Mouse (Mus musculus): Measurements from ENCODE around the gene Gm3149. TPM values are rescaled to one million over a fixed set of nuclear protein-coding genes. Genes with fewer than 3 reads are reported as not detected.
A peak's percentile ranks its signal among the peaks of the same experiment; 100 is the strongest.
"Not testable (repeated sequence)": the region's sequence is repeated elsewhere in the genome, so short reads cannot be mapped to it uniquely, and the experiment has no call there.

The Gm3149 gene
- polyA plus RNA-seq (2015; fragmentation: Nextera tagmentation; extraction: Ambion mirVana), result not detected in 2 replicates

DNA sequence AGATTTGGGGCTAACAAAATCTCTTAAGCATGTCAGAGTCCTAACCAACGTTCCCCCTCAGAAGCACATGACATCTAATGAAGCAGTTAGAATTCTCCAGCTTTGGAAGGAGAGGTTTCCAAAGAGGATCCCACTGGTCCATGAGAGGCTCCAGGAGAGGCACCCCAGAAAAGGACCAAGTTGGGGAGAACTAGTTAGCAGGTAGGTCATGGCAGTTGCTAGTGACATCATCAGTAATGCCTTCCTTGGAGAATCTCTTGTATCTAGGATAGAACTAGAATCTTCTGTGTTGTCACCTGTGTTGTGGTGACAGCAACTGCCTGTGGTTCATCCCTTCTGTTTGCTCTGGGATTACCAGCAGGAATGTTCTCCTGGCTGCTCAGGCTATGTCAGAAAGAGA lies at the start of gene Gm3149:
Gene Gm3149 (plus strand): TSS at position 301 of the 400 bp plus-strand sequence.
- no CpG with 5 or more reads among the region's 1 CpGs for WGBS
- not testable (repeated sequence) for H3K9me3 ChIP-seq (ENCODE audit: control insufficient read depth, low read length); H3K27ac ChIP-seq (ENCODE audit: low read length); H3K4me2 ChIP-seq (ENCODE audit: low read length); H3K9ac ChIP-seq (replicated peaks; ENCODE audit: low read depth, low read length); H3K36me3 ChIP-seq (ENCODE audit: control insufficient read depth, insufficient read depth); ATAC-seq; H3K27me3 ChIP-seq (replicated peaks; ENCODE audit: control insufficient read depth, insufficient read depth, low read length); H3K4me1 ChIP-seq (replicated peaks; ENCODE audit: control insufficient read depth, insufficient read depth, low read length); H3K4me3 ChIP-seq (replicated peaks; ENCODE audit: low read length)

DNA sequence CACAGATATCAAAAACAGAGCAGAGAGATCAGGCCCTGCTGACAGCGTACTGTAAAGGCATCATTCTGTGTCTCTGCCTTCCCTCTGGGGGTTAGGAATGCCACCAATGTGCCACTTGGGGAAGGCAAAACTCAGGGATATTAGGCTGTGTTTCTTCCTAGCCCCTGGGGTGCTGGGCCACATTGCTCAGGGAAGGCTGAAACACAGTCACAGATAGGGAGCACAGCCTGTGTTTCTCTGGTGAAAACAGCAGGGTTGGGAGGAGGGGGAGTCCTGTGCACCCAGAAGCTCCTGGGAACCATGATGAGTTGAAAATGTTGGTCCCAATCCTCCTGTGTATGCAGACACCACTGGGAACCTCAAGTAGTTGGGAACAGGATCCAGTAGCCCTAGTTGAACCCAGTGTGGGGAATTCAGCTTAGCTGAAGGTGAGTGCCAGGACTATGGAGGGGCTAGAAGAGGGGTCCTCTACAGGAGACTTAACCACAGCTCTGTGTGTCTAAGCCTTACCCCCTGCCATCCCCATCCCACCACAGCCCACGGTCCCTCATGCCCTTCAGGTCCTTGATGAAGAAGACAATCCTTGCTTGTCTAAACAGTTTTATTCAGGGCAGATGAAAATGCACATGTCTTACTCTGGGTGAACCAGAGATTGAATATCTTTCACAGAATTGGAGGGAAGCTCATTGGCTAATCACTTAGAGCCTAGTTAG lies 47.7 kb upstream of the Gm3149 start:
- 96% methylated on average over 2 of the region's 2 CpGs for WGBS
- not testable (repeated sequence) for H3K9me3 ChIP-seq (ENCODE audit: control insufficient read depth, low read length); ATAC-seq; H3K9ac ChIP-seq (replicated peaks; ENCODE audit: low read depth, low read length); H3K4me1 ChIP-seq (replicated peaks; ENCODE audit: control insufficient read depth, insufficient read depth, low read length); H3K36me3 ChIP-seq (ENCODE audit: control insufficient read depth, insufficient read depth); H3K27me3 ChIP-seq (replicated peaks; ENCODE audit: control insufficient read depth, insufficient read depth, low read length); H3K4me3 ChIP-seq (replicated peaks; ENCODE audit: low read length); H3K4me2 ChIP-seq (ENCODE audit: low read length); H3K27ac ChIP-seq (ENCODE audit: low read length)

DNA sequence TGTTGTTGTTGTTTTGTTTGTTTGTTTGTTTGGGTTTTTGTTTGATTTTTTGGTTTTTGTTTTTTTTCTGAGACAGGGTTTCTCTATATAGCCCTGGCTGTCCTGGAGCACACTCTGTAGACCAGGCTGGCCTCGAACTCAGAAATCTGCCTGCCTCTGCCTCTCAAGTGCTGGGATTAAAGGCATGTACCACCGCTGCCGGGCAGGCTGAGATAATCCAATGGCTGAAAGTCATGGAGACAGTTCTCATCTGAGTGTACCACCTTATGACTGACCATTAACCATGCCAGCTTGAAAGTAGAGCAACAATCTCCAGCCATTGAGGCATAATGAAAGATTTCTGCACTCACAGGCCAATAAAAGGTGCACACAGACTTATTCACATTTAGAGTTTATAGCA lies 37.3 kb upstream of the Gm3149 start:
- H3K4me3 ChIP-seq (replicated peaks; ENCODE audit: low read length); H3K36me3 ChIP-seq (ENCODE audit: control insufficient read depth, insufficient read depth); H3K4me2 ChIP-seq (ENCODE audit: low read length); ATAC-seq; H3K27ac ChIP-seq (ENCODE audit: low read length); H3K27me3 ChIP-seq (replicated peaks; ENCODE audit: control insufficient read depth, insufficient read depth, low read length); H3K9ac ChIP-seq (replicated peaks; ENCODE audit: low read depth, low read length); H3K4me1 ChIP-seq (replicated peaks; ENCODE audit: control insufficient read depth, insufficient read depth, low read length); H3K9me3 ChIP-seq (ENCODE audit: control insufficient read depth, low read length): not testable (repeated sequence)
- WGBS, result 93% methylated on average over 2 of the region's 3 CpGs

DNA sequence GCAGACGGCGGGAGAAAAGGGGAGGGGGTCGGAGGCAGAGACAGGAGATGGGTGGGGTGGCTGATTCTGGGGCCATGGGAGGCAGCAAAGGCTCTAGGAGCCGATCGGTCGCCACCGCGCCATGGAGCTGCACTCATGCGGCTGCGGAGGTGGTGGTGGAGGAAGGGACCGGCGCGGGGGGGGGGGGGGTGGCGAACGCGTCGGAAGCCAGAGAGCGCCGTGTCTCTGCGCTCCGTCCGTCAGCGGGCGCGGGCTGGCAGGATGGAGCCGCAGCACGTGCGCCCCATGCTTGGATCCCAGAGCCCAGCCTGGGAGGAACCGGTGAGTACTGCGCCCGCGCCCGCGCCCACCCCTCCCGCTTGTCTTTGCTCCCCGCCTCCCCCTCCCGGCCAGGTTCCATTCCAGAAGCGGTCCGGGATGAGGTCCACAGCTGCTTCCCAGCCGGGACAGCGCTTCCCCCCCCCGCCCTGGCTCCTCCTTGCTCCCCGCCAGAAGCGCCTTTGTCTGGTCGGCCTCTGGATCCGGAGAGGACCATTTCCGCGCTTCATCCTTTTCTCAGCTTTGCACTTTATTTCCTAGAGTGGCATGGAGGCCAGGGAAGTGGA lies 17.5 kb downstream of the Gm3149 start, which contains the start of gene 2610042L04Rik:
Gene 2610042L04Rik (plus strand): TSS at position 288 of the 605 bp plus-strand sequence.
- not testable (repeated sequence) for H3K4me1 ChIP-seq (replicated peaks; ENCODE audit: control insufficient read depth, insufficient read depth, low read length); H3K36me3 ChIP-seq (ENCODE audit: control insufficient read depth, insufficient read depth); H3K27ac ChIP-seq (ENCODE audit: low read length); ATAC-seq; H3K9me3 ChIP-seq (ENCODE audit: control insufficient read depth, low read length); H3K27me3 ChIP-seq (replicated peaks; ENCODE audit: control insufficient read depth, insufficient read depth, low read length)
- WGBS, result 2% methylated on average over 15 of the region's 48 CpGs
- Histone ChIP-seq H3K4me3 (replicated peaks; ENCODE audit: low read length) (peak within 1 kb of the TSS; percentile 47), H3K4me2 (ENCODE audit: low read length) (peak within 1 kb of the TSS; percentile 61), H3K9ac (replicated peaks; ENCODE audit: low read depth, low read length) (peak within 1 kb of the TSS; percentile 66)

DNA sequence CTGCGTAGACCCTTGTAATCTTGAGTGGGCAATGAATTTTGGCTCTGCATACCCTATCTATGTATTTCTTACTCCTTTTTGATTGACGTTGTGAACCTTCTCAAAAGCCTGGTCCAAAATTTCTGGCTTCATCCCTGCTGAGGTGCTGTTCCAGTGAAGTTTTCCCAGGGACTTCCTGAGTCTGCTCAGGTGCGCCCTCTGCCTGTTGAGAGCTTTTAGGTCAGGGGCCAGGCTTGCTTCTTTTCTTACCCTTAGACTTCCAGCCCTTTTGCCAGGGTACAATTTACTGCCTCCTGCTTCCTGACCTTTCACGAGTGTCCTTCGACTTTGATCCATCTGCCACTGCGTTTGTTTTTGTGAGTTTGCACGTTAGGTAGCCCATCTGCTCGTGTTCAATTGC lies 18.4 kb downstream of the Gm3149 start:
- H3K36me3 ChIP-seq (ENCODE audit: control insufficient read depth, insufficient read depth); H3K9me3 ChIP-seq (ENCODE audit: control insufficient read depth, low read length); H3K9ac ChIP-seq (replicated peaks; ENCODE audit: low read depth, low read length); ATAC-seq; H3K4me3 ChIP-seq (replicated peaks; ENCODE audit: low read length); H3K4me1 ChIP-seq (replicated peaks; ENCODE audit: control insufficient read depth, insufficient read depth, low read length); H3K27ac ChIP-seq (ENCODE audit: low read length); H3K4me2 ChIP-seq (ENCODE audit: low read length); H3K27me3 ChIP-seq (replicated peaks; ENCODE audit: control insufficient read depth, insufficient read depth, low read length): not testable (repeated sequence)
- WGBS, result 8% methylated on average over 7 of the region's 8 CpGs

DNA sequence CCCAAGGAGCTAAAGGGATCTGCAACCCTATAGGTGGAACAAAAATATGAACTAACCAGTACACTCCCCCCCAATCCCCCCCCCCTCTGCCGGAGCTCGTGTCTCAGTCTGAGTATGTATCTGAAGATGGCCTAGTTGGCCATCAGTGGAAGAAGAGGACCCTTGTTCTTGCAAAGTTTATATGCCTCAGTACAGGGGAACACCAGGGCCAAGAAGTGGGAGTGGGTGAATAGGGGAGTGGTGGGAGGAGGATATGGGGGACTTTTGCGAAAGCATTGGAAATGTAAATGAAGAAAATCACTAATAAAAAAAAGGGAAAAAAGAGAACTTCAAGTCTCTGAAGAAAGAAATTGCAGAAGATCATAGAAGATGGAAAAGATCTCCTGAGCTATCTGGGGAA lies 51.9 kb downstream of the Gm3149 start:
- H3K9me3 ChIP-seq (ENCODE audit: control insufficient read depth, low read length); H3K4me3 ChIP-seq (replicated peaks; ENCODE audit: low read length); H3K36me3 ChIP-seq (ENCODE audit: control insufficient read depth, insufficient read depth); ATAC-seq; H3K4me2 ChIP-seq (ENCODE audit: low read length); H3K4me1 ChIP-seq (replicated peaks; ENCODE audit: control insufficient read depth, insufficient read depth, low read length); H3K27ac ChIP-seq (ENCODE audit: low read length); H3K9ac ChIP-seq (replicated peaks; ENCODE audit: low read depth, low read length); H3K27me3 ChIP-seq (replicated peaks; ENCODE audit: control insufficient read depth, insufficient read depth, low read length): not testable (repeated sequence)
- WGBS, result 94% methylated on average over 2 of the region's 3 CpGs

DNA sequence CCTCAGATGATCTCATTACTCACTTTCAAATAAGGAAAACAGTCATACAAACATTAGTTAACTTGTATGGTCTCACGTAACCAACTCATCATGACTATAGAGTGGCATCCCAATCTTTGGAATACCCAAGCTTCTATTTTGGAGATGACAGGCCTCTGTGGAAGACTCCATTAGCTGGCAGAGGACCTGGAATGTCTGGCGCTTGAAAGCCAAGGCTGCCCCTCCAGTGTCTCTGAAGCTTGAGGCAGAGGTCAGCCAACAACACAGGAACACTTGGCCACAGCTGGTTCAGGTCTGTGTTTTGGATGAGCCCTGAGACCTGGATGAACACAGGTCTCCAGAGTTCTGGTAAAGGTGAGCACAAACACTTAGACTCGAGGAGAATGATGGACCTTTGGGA lies 52.6 kb downstream of the Gm3149 start:
- 71% methylated on average over 3 of the region's 3 CpGs for WGBS
- not testable (repeated sequence) for H3K4me3 ChIP-seq (replicated peaks; ENCODE audit: low read length); H3K27ac ChIP-seq (ENCODE audit: low read length); H3K4me2 ChIP-seq (ENCODE audit: low read length); H3K27me3 ChIP-seq (replicated peaks; ENCODE audit: control insufficient read depth, insufficient read depth, low read length); H3K9ac ChIP-seq (replicated peaks; ENCODE audit: low read depth, low read length); H3K4me1 ChIP-seq (replicated peaks; ENCODE audit: control insufficient read depth, insufficient read depth, low read length); H3K36me3 ChIP-seq (ENCODE audit: control insufficient read depth, insufficient read depth); H3K9me3 ChIP-seq (ENCODE audit: control insufficient read depth, low read length); ATAC-seq

Other genes with a start within 250 kb of the Gm3149 start
- not detected in 2 replicates for gene Gm3115, start 233.2 kb upstream of the Gm3149 start, polyA plus RNA-seq (2015; fragmentation: Nextera tagmentation; extraction: Ambion mirVana)
- gene Gm8108, start 206.8 kb upstream of the Gm3149 start, polyA plus RNA-seq (2015; fragmentation: Nextera tagmentation; extraction: Ambion mirVana), result 2.8 and 3.8 TPM in 2 replicates
- gene Gm3127, start 152.3 kb upstream of the Gm3149 start, polyA plus RNA-seq (2015; fragmentation: Nextera tagmentation; extraction: Ambion mirVana), result not detected in 2 replicates
- gene Gm2974, start 134.7 kb upstream of the Gm3149 start, polyA plus RNA-seq (2015; fragmentation: Nextera tagmentation; extraction: Ambion mirVana), result 6.8 and 9.7 TPM in 2 replicates
- gene Gm3138, start 67.7 kb upstream of the Gm3149 start, polyA plus RNA-seq (2015; fragmentation: Nextera tagmentation; extraction: Ambion mirVana), result not detected in 2 replicates
- 5.6 and 6.7 TPM in 2 replicates for gene 2610042L04Rik, start 17.5 kb downstream of the Gm3149 start, polyA plus RNA-seq (2015; fragmentation: Nextera tagmentation; extraction: Ambion mirVana)
- gene Gm3159, start 80.2 kb downstream of the Gm3149 start, polyA plus RNA-seq (2015; fragmentation: Nextera tagmentation; extraction: Ambion mirVana), result not detected in 2 replicates
- gene Gm3164, start 98.2 kb downstream of the Gm3149 start, polyA plus RNA-seq (2015; fragmentation: Nextera tagmentation; extraction: Ambion mirVana), result 4.3 and 4.6 TPM in 2 replicates
- gene Gm3173, start 113.7 kb downstream of the Gm3149 start, polyA plus RNA-seq (2015; fragmentation: Nextera tagmentation; extraction: Ambion mirVana), result 2.4 TPM in 1 of 2 replicates, not detected in the other
- gene Gm3182, start 164.5 kb downstream of the Gm3149 start, polyA plus RNA-seq (2015; fragmentation: Nextera tagmentation; extraction: Ambion mirVana), result not detected in 2 replicates
- gene Gm3047, start 238.1 kb downstream of the Gm3149 start, polyA plus RNA-seq (2015; fragmentation: Nextera tagmentation; extraction: Ambion mirVana), result not detected in 2 replicates

All from forebrain, embryonic 16.5 days (tissue).